Mouse (Mus musculus) T-cell, adult 66 days (primary cell): ENCODE measurements around the gene Trappc6a. TPM values are rescaled to one million over a fixed set of nuclear protein-coding genes. Genes with fewer than 3 reads are reported as not detected.

Experiments
- total RNA-seq, 2 experiments: library from RNA; stranded (reverse); gene quantifications; 3 replicates in 1 of 2; 4 replicates in 1 of 2; pipeline ENCODE4 v1.2.4; 2023

The Trappc6a gene
- total RNA-seq = 10 to 100 TPM; 19.2 to 22.3 TPM

GRCm38 (mm10) chr7:19508150-19508923, at the start of gene Trappc6a, which contains the start of gene Bloc1s3:
Gene Trappc6a (plus strand): TSS chr7:19508395.
Gene Bloc1s3 (minus strand): TSS chr7:19508367.

GRCm38 (mm10) chr7:19458591-19459111, 49.5 kb upstream of the Trappc6a start, which contains the start of gene Mark4:
Gene Mark4 (minus strand): TSS chr7:19458821.

GRCm38 (mm10) chr7:19462884-19463381, 45.3 kb upstream of the Trappc6a start, which contains the start of gene Exoc3l2:
Gene Exoc3l2 (plus strand): TSS chr7:19463331.

GRCm38 (mm10) chr7:19517652-19518365, 9.6 kb downstream of the Trappc6a start, which contains the start of gene Nkpd1:
Gene Nkpd1 (plus strand): TSS chr7:19517838.

GRCm38 (mm10) chr7:19562643-19563410, 54.6 kb downstream of the Trappc6a start, which contains the start of gene Ppp1r37:
Gene Ppp1r37 (minus strand): TSS chr7:19563076.

Other genes starting within 250 kb of the Trappc6a start
- 100 to 1,000 TPM; 335 to 340 TPM for gene Vasp, start 236.6 kb upstream of the Trappc6a start, total RNA-seq
- 1 to 10 TPM in 1 of 2 experiments, under 1 TPM in 1; 0.44 to 1.2 TPM for gene Ppm1n, start 228.3 kb upstream of the Trappc6a start, total RNA-seq
- gene Rtn2, start 225.8 kb upstream of the Trappc6a start, total RNA-seq = not detected
- gene Fosb, start 198.3 kb upstream of the Trappc6a start, total RNA-seq = 100 to 1,000 TPM in 1 of 2 experiments, 10 to 100 TPM in 1; 90.5 to 127 TPM
- 10 to 100 TPM; 66.3 to 78.5 TPM for gene Ercc1, start 163.6 kb upstream of the Trappc6a start, total RNA-seq
- gene Cd3eap, start 148.9 kb upstream of the Trappc6a start, total RNA-seq = 10 to 100 TPM; 13.1 to 14.6 TPM
- 1 to 10 TPM; 1.1 to 1.6 TPM for gene Ppp1r13l, start 148.6 kb upstream of the Trappc6a start, total RNA-seq
- gene Ercc2, start 126.4 kb upstream of the Trappc6a start, total RNA-seq = 10 to 100 TPM; 75.2 to 85.1 TPM
- gene Klc3, start 104.3 kb upstream of the Trappc6a start, total RNA-seq = 1 to 10 TPM; 3.0 to 4.6 TPM
- gene Ckm, start 103.6 kb upstream of the Trappc6a start, total RNA-seq = not detected
- gene Mark4, start 49.6 kb upstream of the Trappc6a start, total RNA-seq = 10 to 100 TPM; 25.0 to 29.2 TPM
- gene Exoc3l2, start 45.1 kb upstream of the Trappc6a start, total RNA-seq = not detected
- gene Bloc1s3, start within 50 bp of the Trappc6a start, total RNA-seq = 1 to 10 TPM; 4.8 to 5.1 TPM
- under 1 TPM in 1 of 2 experiments, not detected in 1; 0.38 TPM for gene Nkpd1, start 9.4 kb downstream of the Trappc6a start, total RNA-seq
- gene Ppp1r37, start 54.7 kb downstream of the Trappc6a start, total RNA-seq = 10 to 100 TPM; 54.3 to 60.4 TPM
- gene Zfp296, start 68.9 kb downstream of the Trappc6a start, total RNA-seq = 1 to 10 TPM; 2.5 TPM
- 10 to 100 TPM; 50.9 to 57.8 TPM for gene Gemin7, start 69.2 kb downstream of the Trappc6a start, total RNA-seq
- 10 to 100 TPM; 85.5 to 85.6 TPM for gene Clasrp, start 96.1 kb downstream of the Trappc6a start, total RNA-seq
- gene Relb, start 121.0 kb downstream of the Trappc6a start, total RNA-seq = 10 to 100 TPM; 50.3 to 55.7 TPM
- gene Clptm1, start 156.6 kb downstream of the Trappc6a start, total RNA-seq = 10 to 100 TPM; 80.3 to 82.2 TPM
- not detected for gene Apoc2, start 169.5 kb downstream of the Trappc6a start, total RNA-seq
- gene Gm44805, start 173.0 kb downstream of the Trappc6a start, total RNA-seq = not detected
- not detected for gene Apoc4, start 173.1 kb downstream of the Trappc6a start, total RNA-seq
- gene Apoc1, start 184.3 kb downstream of the Trappc6a start, total RNA-seq = 1 to 10 TPM in 1 of 2 experiments, not detected in 1; 1.7 TPM
- 10 to 100 TPM; 28.3 to 31.4 TPM for gene Apoe, start 190.8 kb downstream of the Trappc6a start, total RNA-seq
- 10 to 100 TPM; 55.3 to 66.2 TPM for gene Tomm40, start 207.0 kb downstream of the Trappc6a start, total RNA-seq
- gene Nectin2, start 242.1 kb downstream of the Trappc6a start, total RNA-seq = under 1 TPM in 1 of 2 experiments, not detected in 1; 0.38 TPM